Mouse (Mus musculus): Measurements from ENCODE around the gene Fbxo28. TPM values are rescaled to one million over a fixed set of nuclear protein-coding genes. Genes with fewer than 3 reads are reported as not detected.

The Fbxo28 gene
- polyA plus RNA-seq, 1 experiment from 2014 or later = 23.1 TPM

Other genes starting within 250 kb of the Fbxo28 start
- 145 and 153 TPM in 2 replicates for gene Srp9, start 216.9 kb downstream of the Fbxo28 start, polyA plus RNA-seq (2014; fragmentation: Nextera tagmentation; extraction: Ambion mirVana)
- not detected in 2 replicates for gene Vmn1r1, start 177.1 kb downstream of the Fbxo28 start, polyA plus RNA-seq (2014; fragmentation: Nextera tagmentation; extraction: Ambion mirVana)
- 119 and 148 TPM in 2 replicates for gene Degs1, start 58.8 kb downstream of the Fbxo28 start, polyA plus RNA-seq (2014; fragmentation: Nextera tagmentation; extraction: Ambion mirVana)
- 25.9 and 27.3 TPM in 2 replicates for gene Trp53bp2, start 67.5 kb upstream of the Fbxo28 start, polyA plus RNA-seq (2014; fragmentation: Nextera tagmentation; extraction: Ambion mirVana)
- gene Capn2, start 176.0 kb upstream of the Fbxo28 start, polyA plus RNA-seq (2014; fragmentation: Nextera tagmentation; extraction: Ambion mirVana) = 89.2 and 96.4 TPM in 2 replicates
- gene Capn8, start 223.4 kb upstream of the Fbxo28 start, polyA plus RNA-seq (2014; fragmentation: Nextera tagmentation; extraction: Ambion mirVana) = 1.1 and 1.5 TPM in 2 replicates